Mouse (Mus musculus) v-Abl transformed pro-B cells (cell line): ENCODE data around the gene Bcl2.

ENCODE experiments used
- in situ Hi-C, 2 experiments: fragments of 400-800 bp; cut with MboI; formaldehyde crosslinking; loops; one replicate each; pipeline ENCODE4 v1.15.1; 2025; ENCODE audit not compliant: unreplicated experiment in 2 of 2

Bcl2 gene

DNA sequence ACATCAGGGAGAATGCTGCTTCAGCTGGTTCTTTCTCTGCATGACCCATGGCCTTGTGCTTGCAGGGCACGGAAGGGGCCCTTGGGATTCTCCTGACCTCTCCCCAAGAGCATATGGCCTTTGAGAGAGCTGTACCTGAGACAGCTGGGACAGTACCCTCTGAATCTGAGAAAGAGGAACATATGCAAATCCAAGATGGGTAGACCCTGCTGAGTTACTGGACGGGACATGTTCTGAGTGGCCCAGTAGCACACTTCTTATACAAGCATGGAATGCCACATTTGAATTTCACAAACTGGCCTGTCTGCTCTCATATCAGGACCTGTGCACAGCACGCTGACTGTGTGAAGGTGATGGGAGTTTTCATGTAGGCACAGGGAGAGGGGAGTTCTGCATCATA, 31.2 kb downstream of the Bcl2 start:
- in situ Hi-C loops: no loop called here

GRCm38 (mm10) chr1:106679800-106680515, 34.1 kb downstream of the Bcl2 start:
- in situ Hi-C loops: no loop called here

GRCm38 (mm10) chr1:106678060-106678478, 36.0 kb downstream of the Bcl2 start:
- in situ Hi-C loops: no loop called here

DNA sequence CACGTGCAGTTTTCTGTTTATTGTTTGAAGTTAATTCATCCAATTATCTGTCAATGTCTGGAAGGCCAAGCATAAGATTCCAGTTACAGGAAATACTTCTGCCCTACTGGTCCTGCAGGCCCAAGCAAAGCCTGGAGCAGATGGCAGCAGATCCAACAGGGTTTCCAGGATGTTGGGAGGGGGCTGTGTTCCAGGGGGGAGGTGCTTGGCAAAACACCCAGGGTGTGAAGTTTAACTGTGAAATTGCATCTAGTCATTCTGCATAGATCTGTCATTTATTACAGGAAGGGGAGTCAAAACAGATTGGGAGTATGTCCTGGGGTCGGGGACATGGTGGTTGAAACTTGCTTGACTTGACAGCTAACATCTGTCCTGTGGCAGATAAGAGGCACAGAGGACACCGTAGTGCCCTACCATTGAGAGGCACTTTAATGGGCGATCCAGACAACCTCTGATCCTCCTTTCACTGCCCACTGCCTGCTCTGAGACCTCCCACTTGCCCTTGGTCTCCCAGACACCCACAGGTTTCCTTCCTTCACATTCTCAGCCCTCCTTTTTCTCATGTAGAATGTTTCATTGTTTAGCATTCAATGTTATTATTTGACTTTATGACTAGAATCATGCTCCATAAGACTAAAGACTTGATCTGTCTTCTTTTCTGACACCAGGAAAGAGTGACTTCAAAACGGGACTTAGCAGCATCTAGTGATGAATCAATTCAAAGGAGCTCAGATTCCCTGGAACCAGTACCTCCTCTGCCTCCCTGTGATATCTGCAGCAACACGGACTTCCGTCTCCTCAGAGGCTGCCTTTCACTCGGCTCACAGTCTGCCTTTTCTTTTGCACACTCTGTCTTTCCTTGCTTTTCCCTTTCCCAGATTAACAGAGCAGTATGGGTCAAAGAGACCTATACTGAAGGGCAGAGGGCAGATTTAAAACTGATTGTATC, 47.7 kb downstream of the Bcl2 start:
- in situ Hi-C loops: no loop called here

DNA sequence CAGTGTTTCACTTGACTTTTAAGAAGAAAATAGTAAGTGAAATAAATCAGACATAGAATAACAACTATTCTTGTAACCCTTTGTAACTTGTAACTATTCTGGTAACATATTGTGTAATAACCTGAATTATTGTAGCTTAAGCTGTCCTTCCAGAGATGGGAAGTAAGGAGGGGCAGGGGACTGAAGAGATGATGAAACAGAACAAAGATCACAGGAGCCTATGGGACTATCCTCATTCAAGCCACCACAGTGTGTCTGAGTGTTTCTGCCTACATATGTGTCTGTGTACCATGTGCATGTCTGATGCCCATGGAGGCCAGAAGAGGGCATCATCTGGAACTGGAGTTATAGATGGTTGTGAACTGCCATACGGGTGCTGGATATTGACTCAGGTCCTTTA, 49.1 kb downstream of the Bcl2 start:
- in situ Hi-C loops: no loop called here

GRCm38 (mm10) chr1:106662486-106662885, 51.6 kb downstream of the Bcl2 start:
- in situ Hi-C loops: no loop called here

- in situ Hi-C loops: loop anchor here in 1 of 2 experiments (10.0 kb wide), 1 partner anchor 46 kb away; no protein-coding TSS in a partner anchor
Observed at GRCm38 (mm10) chr1:106658293-106658847, 55.7 kb downstream of the Bcl2 start.

- in situ Hi-C loops: loop anchor here in 1 of 2 experiments (10.0 kb wide), 1 partner anchor 49 kb away; no protein-coding TSS in a partner anchor
Observed at GRCm38 (mm10) chr1:106656207-106656738, 57.8 kb downstream of the Bcl2 start.

- in situ Hi-C loops: loop anchor here in 1 of 2 experiments (10.0 kb wide), 1 partner anchor 51 kb away; no protein-coding TSS in a partner anchor
Observed at GRCm38 (mm10) chr1:106654254-106654653, 59.8 kb downstream of the Bcl2 start.

DNA sequence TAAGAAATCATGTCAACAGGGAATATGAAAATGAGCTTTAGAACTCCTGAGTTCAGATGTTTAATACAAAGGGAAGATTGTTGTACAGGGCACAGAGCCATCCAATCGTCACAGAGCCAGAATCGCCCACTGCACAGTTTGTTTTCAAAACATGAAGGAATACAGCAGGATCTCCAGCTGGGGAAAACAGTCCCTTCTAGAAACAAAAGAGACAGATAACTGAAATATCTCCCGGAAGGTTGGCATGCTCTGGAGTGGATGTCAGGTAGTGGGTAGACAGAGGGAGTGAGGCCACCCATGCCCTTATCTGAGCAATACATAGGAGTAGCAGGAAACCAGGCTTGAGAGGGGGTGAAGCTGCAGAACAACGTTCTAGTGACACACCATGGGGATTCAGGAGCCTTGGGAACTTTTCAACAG, 60.6 kb downstream of the Bcl2 start:
- in situ Hi-C loops: loop anchor here in 1 of 2 experiments (10.0 kb wide), 1 partner anchor 51 kb away; no protein-coding TSS in a partner anchor

GRCm38 (mm10) chr1:106651211-106651610, 62.9 kb downstream of the Bcl2 start:
- in situ Hi-C loops: loop anchor here in 1 of 2 experiments (10.0 kb wide), 1 partner anchor 54 kb away; no protein-coding TSS in a partner anchor

DNA sequence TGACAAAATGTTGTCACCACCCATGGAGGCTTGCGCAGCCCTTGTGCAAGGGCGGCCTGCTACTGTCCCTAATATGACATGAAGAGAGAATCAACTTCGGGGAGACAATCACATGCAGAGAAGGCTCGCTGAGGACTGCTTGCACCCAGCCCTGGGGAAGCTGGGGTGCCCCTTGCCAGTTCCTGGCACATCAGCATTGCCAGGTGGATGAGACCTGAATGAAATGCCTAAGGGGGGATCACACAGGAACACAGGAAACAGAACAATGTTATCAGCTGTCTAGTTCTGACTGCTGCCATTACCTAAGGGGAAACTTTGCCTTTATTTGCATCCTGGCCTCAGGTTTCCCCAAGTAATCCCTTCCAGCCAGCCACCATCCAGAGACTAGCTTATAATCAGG, 63.6 kb downstream of the Bcl2 start:
- in situ Hi-C loops: loop anchor here in 1 of 2 experiments (10.0 kb wide), 1 partner anchor 54 kb away; no protein-coding TSS in a partner anchor

- in situ Hi-C loops: no loop called here
Observed at GRCm38 (mm10) chr1:106647336-106647735, 66.7 kb downstream of the Bcl2 start.

DNA sequence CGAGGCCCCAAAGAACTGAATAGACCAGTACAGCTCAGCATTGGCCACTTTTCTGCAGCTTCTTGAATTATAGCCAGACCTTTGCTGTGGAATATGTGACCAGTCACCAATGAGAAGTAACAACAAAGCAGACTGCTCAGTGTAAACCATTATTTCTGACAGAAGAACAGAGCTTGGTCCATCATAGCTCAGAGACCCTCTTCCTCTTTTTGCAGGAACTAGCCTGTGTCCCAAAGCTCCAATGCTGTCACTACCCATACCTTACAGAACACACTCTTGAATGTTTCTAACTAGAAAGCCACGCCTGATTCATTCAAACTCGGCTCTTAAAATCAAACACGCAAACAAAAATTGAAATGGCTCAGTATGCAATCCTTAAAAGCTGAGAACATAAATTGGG, 69.5 kb downstream of the Bcl2 start:
- in situ Hi-C loops: no loop called here

- in situ Hi-C loops: no loop called here
Observed at GRCm38 (mm10) chr1:106643527-106643926, 70.5 kb downstream of the Bcl2 start.

- in situ Hi-C loops: no loop called here
Observed at GRCm38 (mm10) chr1:106640577-106640976, 73.5 kb downstream of the Bcl2 start.

- in situ Hi-C loops: no loop called here
Observed at GRCm38 (mm10) chr1:106637705-106638104, 76.4 kb downstream of the Bcl2 start.

DNA sequence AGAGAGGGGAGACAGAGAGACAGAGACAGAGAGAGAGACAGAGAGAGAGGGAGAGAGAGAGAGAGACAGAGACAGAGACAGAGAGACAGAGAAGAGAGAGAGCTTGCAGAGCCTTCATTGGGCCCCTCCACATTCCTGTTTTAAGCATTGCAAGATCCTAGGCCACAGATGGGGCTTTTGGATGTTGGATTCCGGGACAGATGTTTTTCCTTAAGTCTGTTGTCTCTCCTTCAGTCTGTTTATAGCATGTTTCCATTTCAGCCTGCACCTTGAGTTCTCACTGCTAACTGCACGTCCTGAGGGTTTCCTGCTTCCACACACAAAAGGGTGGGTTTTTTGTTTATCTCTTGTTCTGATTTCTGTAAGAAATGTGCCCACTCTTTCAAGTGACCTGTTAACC, 77.4 kb downstream of the Bcl2 start:
- in situ Hi-C loops: no loop called here

- in situ Hi-C loops: no loop called here
Observed at GRCm38 (mm10) chr1:106633207-106633606, 80.9 kb downstream of the Bcl2 start.

DNA sequence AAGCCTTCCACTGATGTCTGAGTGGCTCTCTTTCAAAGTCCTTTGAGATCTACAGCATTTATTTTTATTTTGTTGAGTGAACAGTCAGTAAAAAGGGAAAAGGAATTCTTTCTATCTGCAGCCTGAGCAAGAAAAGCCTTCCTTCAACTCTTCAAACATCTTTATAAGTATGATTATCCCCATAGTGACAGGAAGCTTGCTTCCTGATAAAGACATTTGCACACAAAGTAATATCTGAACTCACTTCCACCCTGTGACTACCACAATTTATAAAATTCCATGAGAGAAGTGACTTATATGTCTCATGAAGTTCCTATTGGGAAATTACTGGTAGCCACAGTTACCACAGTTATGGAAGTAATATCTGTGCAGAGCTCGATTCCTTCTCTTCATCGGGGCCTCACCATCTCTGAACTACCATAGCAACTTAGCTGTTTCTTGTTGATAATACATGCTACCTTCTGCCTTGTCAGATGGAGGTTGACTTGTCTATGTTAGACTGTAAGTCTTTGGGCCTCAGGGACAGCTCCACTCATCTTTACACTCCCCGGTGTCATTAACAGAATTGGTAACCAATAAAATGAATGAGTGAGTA, 82.1 kb downstream of the Bcl2 start:
- in situ Hi-C loops: no loop called here
